Mouse (Mus musculus) limb, embryonic 10.5 days (tissue): ENCODE results near the gene Togaram2. TPM values are rescaled to one million over a fixed set of nuclear protein-coding genes. Genes with fewer than 3 reads are reported as not detected.
A peak's percentile ranks its signal among the peaks of the same experiment; 100 is the strongest.

ENCODE experiments used
- DNase-seq: peaks from one replicate; pipeline ENCODE4 v3.0.0-alpha.2; 2017; ENCODE audit warnings: low spot score
- H3K27ac ChIP-seq: fragments of 300-500 bp; sonication (generic); 2 replicates; pipeline ENCODE4 v1.5.1; 2016; ENCODE audit warnings: mild to moderate bottlenecking
- H3K27me3 ChIP-seq: fragments of 300-500 bp; sonication (generic); 2 replicates; pipeline ENCODE4 v1.6.1; 2016; ENCODE audit warnings: low read depth, mild to moderate bottlenecking; ENCODE audit not compliant: poor library complexity, severe bottlenecking
- H3K36me3 ChIP-seq: fragments of 300-500 bp; sonication (generic); 2 replicates; pipeline ENCODE4 v1.6.1; 2016; ENCODE audit warnings: mild to moderate bottlenecking, moderate library complexity
- H3K4me1 ChIP-seq: fragments of 300-500 bp; sonication (generic); 2 replicates; pipeline ENCODE4 v1.6.1; 2016
- H3K4me3 ChIP-seq: fragments of 300-500 bp; sonication (generic); 2 replicates; pipeline ENCODE4 v1.5.1; 2016; ENCODE audit warnings: mild to moderate bottlenecking, moderate library complexity
- H3K9me3 ChIP-seq: fragments of 300-500 bp; sonication (generic); replicated peaks from 2 replicates; pipeline ENCODE4 v1.6.1; 2016; ENCODE audit warnings: mild to moderate bottlenecking
- WGBS: fragments of 180-500 bp; shearing (Covaris S2); methylation state at CpG from one replicate; pipeline ENCODE4 v1.1.7; 2016; 5-methylcytosine and 5-hydroxymethylcytosine counted together
- polyA plus RNA-seq: library from polyadenylated mRNA; unstranded; fragments of >200 nt; fragmentation: Nextera tagmentation; extraction: Ambion mirVana; gene quantifications from 2 replicates; pipeline ENCODE4 v1.2.1, GENCODE M21; 2016

Gene Togaram2
- polyA plus RNA-seq, 1 experiment from 2014 or later: not detected

GRCm38 (mm10) chr17:71660390-71660789 lies 12.7 kb upstream of the Togaram2 start:
- Histone ChIP-seq H3K27ac (no peak overlapping the region), H3K4me1 (peaks cover 3% of the 10 kb centered on the region; the same call in 1 of the 2 replicates), H3K4me3 (no peak overlapping the region), H3K9me3 (no peaks in the 10 kb centered on the region), H3K36me3 (peaks cover 40% of the 10 kb centered on the region), H3K27me3 (no peaks in the 10 kb centered on the region)
- DNase-seq: no peak
- WGBS: 60% methylated on average over 1 of the region's 1 CpGs

DNA sequence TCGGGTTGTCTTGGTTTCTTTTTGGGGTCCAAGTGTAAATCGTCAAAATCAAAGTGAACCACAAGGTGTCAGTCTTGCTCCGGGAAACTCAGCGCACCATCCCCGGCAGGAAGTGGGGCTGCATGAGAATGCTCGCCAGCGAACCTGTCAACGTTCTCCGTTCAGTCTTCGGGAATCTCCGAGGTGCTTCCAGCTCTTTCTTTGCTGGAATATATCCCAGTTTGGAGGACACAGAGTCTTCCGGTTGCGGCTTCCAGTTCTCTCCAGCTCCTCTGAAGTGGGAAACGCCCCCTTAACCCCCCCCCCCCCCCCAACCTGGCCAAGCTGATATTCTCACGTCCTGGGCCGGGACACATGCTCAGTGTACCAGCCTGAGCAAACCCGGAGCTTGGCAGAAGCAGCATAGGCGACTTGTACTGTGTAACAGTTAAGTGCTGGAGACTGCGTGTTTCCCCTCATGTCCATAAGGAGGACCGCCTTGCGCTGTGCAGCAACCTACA lies 10.3 kb upstream of the Togaram2 start:
- H3K27ac ChIP-seq: no peak overlapping the region

GRCm38 (mm10) chr17:71663491-71663890 lies 9.6 kb upstream of the Togaram2 start:
- H3K4me3 ChIP-seq: no peak overlapping the region
- no peak overlapping the region for H3K27ac ChIP-seq
- no peaks in the 10 kb centered on the region for H3K9me3 ChIP-seq
- H3K36me3 ChIP-seq: peaks cover 11% of the 10 kb centered on the region
- H3K4me1 ChIP-seq: peaks cover 3% of the 10 kb centered on the region; the same call in 1 of the 2 replicates
- WGBS: 84% methylated on average over 6 of the region's 6 CpGs
- H3K27me3 ChIP-seq: no peaks in the 10 kb centered on the region
- DNase-seq: no peak

More for the DNA sequence above, 10.3 kb upstream of the Togaram2 start:
- H3K27me3 ChIP-seq: no peaks in the 10 kb centered on the region
- DNase-seq: peak; percentile 82
- peaks cover 16% of the 10 kb centered on the region for H3K36me3 ChIP-seq
- H3K4me1 ChIP-seq: peaks cover 3% of the 10 kb centered on the region; the same call in 1 of the 2 replicates
- no peaks in the 10 kb centered on the region for H3K9me3 ChIP-seq
- peak overlapping the region; percentile 49 for H3K4me3 ChIP-seq
- 12% methylated on average over 21 of the region's 21 CpGs for WGBS

DNA sequence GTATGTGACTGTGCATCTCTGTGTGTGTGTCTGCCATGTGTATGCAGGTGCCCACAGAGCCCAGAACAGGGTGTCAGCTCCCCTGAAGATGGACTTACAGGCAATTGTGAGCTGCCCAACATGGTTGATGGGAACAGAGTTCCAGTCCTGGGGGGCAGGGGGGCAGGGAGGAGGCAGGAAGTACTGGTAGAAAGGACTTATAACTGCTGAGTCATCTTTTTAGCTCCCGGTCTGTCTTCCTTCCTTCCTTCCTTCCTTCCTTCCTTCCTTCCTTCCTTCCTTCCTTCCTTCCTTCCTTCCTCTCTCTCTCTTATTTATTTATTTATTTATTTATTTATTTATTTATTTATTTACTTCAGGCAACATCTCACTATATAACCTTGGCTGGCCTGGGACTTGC lies 8.9 kb upstream of the Togaram2 start:
- no peak overlapping the region for H3K4me3 ChIP-seq
- peaks cover 4% of the 10 kb centered on the region; the same call in 1 of the 2 replicates for H3K36me3 ChIP-seq
- WGBS: 95% methylated on average over 1 of the region's 1 CpGs
- H3K27me3 ChIP-seq: no peaks in the 10 kb centered on the region
- H3K4me1 ChIP-seq: peaks cover 3% of the 10 kb centered on the region; the same call in 1 of the 2 replicates
- no peak for DNase-seq
- no peak overlapping the region for H3K27ac ChIP-seq
- H3K9me3 ChIP-seq: no peaks in the 10 kb centered on the region

- WGBS: 92% methylated on average over 4 of the region's 4 CpGs
- DNase-seq: no peak
These were observed 7.9 kb upstream of the Togaram2 start for GRCm38 (mm10) chr17:71665201-71665600.

DNA sequence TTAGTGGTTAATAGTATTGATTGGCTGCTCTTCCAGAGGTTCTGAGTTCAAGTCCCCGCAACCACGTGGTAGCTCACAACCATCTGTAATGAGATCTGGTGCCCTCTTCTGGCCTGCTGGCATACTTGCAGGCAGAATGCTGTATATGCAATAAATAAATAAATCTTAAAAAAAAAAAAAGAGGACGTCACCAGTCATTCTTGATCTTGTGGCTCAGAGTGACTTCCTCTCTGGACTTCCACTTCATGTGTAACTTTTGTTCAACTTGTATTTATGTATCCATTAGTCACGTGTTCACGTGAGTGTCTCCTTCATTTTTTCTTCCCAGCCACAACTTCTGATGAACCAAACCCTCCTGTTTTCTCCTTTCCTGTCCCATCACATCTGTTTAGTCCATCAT lies 3.5 kb upstream of the Togaram2 start:
- no peaks in the 10 kb centered on the region for H3K27me3 ChIP-seq
- H3K27ac ChIP-seq: no peak overlapping the region
- no peaks in the 10 kb centered on the region for H3K36me3 ChIP-seq
- no peak for DNase-seq
- no peaks in the 10 kb centered on the region for H3K9me3 ChIP-seq
- H3K4me1 ChIP-seq: no peaks in the 10 kb centered on the region
- no peak overlapping the region for H3K4me3 ChIP-seq
- 89% methylated on average over 5 of the region's 5 CpGs for WGBS

More at GRCm38 (mm10) chr17:71665201-71665600, 7.9 kb upstream of the Togaram2 start:
- no peak overlapping the region for H3K27ac ChIP-seq
- no peak overlapping the region for H3K4me3 ChIP-seq
- no peaks in the 10 kb centered on the region for H3K27me3 ChIP-seq
- H3K36me3 ChIP-seq: no peaks in the 10 kb centered on the region
- peaks cover 3% of the 10 kb centered on the region; the same call in 1 of the 2 replicates for H3K4me1 ChIP-seq
- H3K9me3 ChIP-seq: no peaks in the 10 kb centered on the region

GRCm38 (mm10) chr17:71671840-71672546 lies 1.1 kb upstream of the Togaram2 start:
- Histone ChIP-seq H3K36me3 (no peaks in the 10 kb centered on the region), H3K9me3 (no peaks in the 10 kb centered on the region), H3K4me1 (no peaks in the 10 kb centered on the region; the same call in 1 of the 2 replicates), H3K27me3 (no peaks in the 10 kb centered on the region), H3K27ac (no peak overlapping the region), H3K4me3 (no peak overlapping the region)
- peak; percentile 75 for DNase-seq
- 58% methylated on average over 17 of the region's 17 CpGs for WGBS

DNA sequence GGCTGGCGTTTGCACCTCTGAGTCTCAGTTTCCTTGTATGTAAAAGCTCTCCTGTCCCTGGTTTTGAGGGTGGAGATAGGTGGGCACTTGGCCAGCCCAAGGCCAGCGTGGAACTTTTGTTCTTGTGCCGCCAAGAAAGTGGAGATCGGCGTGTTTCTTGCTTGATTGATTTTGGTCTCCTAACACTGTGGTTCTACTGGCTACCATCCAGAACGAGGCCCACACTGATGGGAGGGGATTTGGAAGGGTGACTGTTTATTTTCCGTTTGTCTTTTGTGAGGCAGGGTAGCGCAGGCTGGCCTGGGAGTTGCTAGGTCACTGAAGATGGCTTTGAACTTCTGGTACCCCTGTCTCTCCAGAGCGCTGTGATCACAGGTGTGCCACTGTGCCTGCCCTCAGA lies 875 bp downstream of the Togaram2 start:
- no peaks in the 10 kb centered on the region for H3K36me3 ChIP-seq
- H3K4me3 ChIP-seq: no peak overlapping the region
- H3K27ac ChIP-seq: no peak overlapping the region
- DNase-seq: no peak
- no peaks in the 10 kb centered on the region for H3K9me3 ChIP-seq
- no peaks in the 10 kb centered on the region; the same call in 1 of the 2 replicates for H3K4me1 ChIP-seq
- H3K27me3 ChIP-seq: no peaks in the 10 kb centered on the region
- 82% methylated on average over 9 of the region's 9 CpGs for WGBS

- H3K27me3 ChIP-seq: no peaks in the 10 kb centered on the region
- H3K27ac ChIP-seq: no peak overlapping the region
- no peaks in the 10 kb centered on the region; the same call in 1 of the 2 replicates for H3K4me1 ChIP-seq
- no peak overlapping the region for H3K4me3 ChIP-seq
- H3K9me3 ChIP-seq: no peaks in the 10 kb centered on the region
- DNase-seq: no peak
- 96% methylated on average over 18 of the region's 18 CpGs for WGBS
- no peaks in the 10 kb centered on the region for H3K36me3 ChIP-seq
These were observed 1.8 kb downstream of the Togaram2 start for GRCm38 (mm10) chr17:71674886-71675285.

- Histone ChIP-seq H3K4me1 (no peaks in the 10 kb centered on the region; the same call in 1 of the 2 replicates), H3K36me3 (no peaks in the 10 kb centered on the region), H3K9me3 (no peaks in the 10 kb centered on the region), H3K4me3 (no peak overlapping the region), H3K27me3 (no peaks in the 10 kb centered on the region), H3K27ac (no peak overlapping the region)
- no peak for DNase-seq
- WGBS: 83% methylated on average over 14 of the region's 14 CpGs
These were observed 8.6 kb downstream of the Togaram2 start for GRCm38 (mm10) chr17:71681666-71682065.

DNA sequence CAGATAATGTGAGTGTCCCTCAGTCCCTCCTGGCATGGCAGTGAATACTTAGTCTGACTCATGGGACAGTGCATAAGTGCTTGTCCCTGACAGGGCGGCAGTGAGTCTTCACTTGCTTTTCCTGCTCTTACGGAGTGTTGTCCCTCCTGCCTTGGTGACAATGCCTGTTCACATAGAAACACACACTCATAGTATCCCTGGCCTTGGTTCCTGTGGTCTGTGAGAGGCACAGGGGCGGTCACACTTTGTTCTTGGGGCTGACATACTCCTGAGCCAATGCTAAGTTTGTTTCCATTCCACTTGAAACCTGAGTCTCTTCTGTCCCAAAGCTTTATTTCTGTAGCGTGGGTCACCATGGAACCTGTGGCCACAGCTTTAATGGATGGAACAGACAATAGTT lies 9.3 kb downstream of the Togaram2 start:
- Histone ChIP-seq H3K27ac (no peak overlapping the region), H3K9me3 (no peaks in the 10 kb centered on the region), H3K4me1 (no peaks in the 10 kb centered on the region), H3K36me3 (no peaks in the 10 kb centered on the region), H3K4me3 (no peak overlapping the region), H3K27me3 (no peaks in the 10 kb centered on the region)
- DNase-seq: no peak
- WGBS: 90% methylated on average over 4 of the region's 4 CpGs

DNA sequence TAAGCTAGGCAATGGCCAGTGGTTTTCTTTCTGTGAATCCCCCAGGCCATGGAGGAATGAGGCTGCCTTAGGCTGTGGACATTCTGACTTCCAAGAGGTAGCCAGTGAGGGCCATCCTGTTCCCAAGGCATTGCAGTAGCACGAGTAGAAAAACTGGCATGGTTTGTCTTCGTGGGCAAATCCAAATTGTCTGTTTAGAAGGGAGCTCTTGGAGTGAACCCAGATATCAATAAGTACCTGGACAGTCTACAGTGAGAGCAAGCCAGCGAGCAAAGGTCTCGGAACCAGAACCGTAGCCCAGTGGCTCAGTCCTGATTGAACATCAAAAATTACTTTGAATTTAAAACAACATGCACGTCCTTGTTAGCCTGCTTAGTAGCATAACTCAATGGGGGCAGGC lies 10.2 kb downstream of the Togaram2 start:
- Histone ChIP-seq H3K4me1 (no peaks in the 10 kb centered on the region), H3K27ac (no peak overlapping the region), H3K9me3 (no peaks in the 10 kb centered on the region), H3K36me3 (no peaks in the 10 kb centered on the region), H3K27me3 (no peaks in the 10 kb centered on the region), H3K4me3 (no peak overlapping the region)
- no peak for DNase-seq
- 92% methylated on average over 6 of the region's 6 CpGs for WGBS

GRCm38 (mm10) chr17:71684103-71684608 lies 11.1 kb downstream of the Togaram2 start:
- Histone ChIP-seq H3K36me3 (no peaks in the 10 kb centered on the region), H3K27me3 (no peaks in the 10 kb centered on the region), H3K4me3 (no peak overlapping the region), H3K27ac (no peak overlapping the region), H3K4me1 (no peaks in the 10 kb centered on the region), H3K9me3 (no peaks in the 10 kb centered on the region)
- no peak for DNase-seq
- WGBS: 68% methylated on average over 5 of the region's 5 CpGs
